Mouse (Mus musculus) adipocyte (in vitro differentiated cells): Measurements from ENCODE around the gene Slc16a5.
"Not testable (repeated sequence)": the region's sequence is repeated elsewhere in the genome, so short reads cannot be mapped to it uniquely, and the experiment has no call there.

ENCODE experiments used
- DNase-seq: peaks from one replicate; pipeline ENCODE4 v3.0.0-alpha.2; 2016; ENCODE audit warnings: low spot score

Gene Slc16a5

GRCm38 (mm10) chr11:115447321-115447885, 14.9 kb upstream of the Slc16a5 start:
- DNase-seq: no peak

GRCm38 (mm10) chr11:115448075-115448474, 14.2 kb upstream of the Slc16a5 start:
- no peak for DNase-seq

GRCm38 (mm10) chr11:115448998-115449397, 13.3 kb upstream of the Slc16a5 start:
- DNase-seq: no peak

- no peak for DNase-seq
These were observed 12.1 kb upstream of the Slc16a5 start for GRCm38 (mm10) chr11:115450176-115450575.

- no peak for DNase-seq
These were observed 10.5 kb upstream of the Slc16a5 start for GRCm38 (mm10) chr11:115451781-115452241.

- no peak for DNase-seq
These were observed 9.9 kb upstream of the Slc16a5 start for GRCm38 (mm10) chr11:115452281-115452860.

- no peak for DNase-seq
These were observed 9.0 kb upstream of the Slc16a5 start for GRCm38 (mm10) chr11:115453306-115453705.

GRCm38 (mm10) chr11:115454822-115455221, 7.5 kb upstream of the Slc16a5 start:
- DNase-seq: not testable (repeated sequence)

- no peak for DNase-seq
These were observed 6.7 kb upstream of the Slc16a5 start for GRCm38 (mm10) chr11:115455619-115456018.

GRCm38 (mm10) chr11:115456182-115456581, 6.1 kb upstream of the Slc16a5 start:
- no peak for DNase-seq

- no peak for DNase-seq
These were observed 4.9 kb upstream of the Slc16a5 start for GRCm38 (mm10) chr11:115457405-115457804.

- DNase-seq: no peak
These were observed 1.3 kb upstream of the Slc16a5 start for GRCm38 (mm10) chr11:115460976-115461375.

GRCm38 (mm10) chr11:115461846-115462242, 430 bp upstream of the Slc16a5 start:
- DNase-seq: no peak

- no peak for DNase-seq
These were observed 1.1 kb downstream of the Slc16a5 start for GRCm38 (mm10) chr11:115463397-115463796.

GRCm38 (mm10) chr11:115464851-115465250, 2.6 kb downstream of the Slc16a5 start:
- no peak for DNase-seq

- DNase-seq: no peak
These were observed 4.9 kb downstream of the Slc16a5 start for GRCm38 (mm10) chr11:115467217-115467618.

- DNase-seq: no peak
These were observed 9.9 kb downstream of the Slc16a5 start for GRCm38 (mm10) chr11:115472183-115472582.

GRCm38 (mm10) chr11:115473626-115474275, 11.5 kb downstream of the Slc16a5 start:
- DNase-seq: peak; percentile 96

- DNase-seq: peak; percentile 97
These were observed 12.9 kb downstream of the Slc16a5 start, which contains the start of gene Armc7 for GRCm38 (mm10) chr11:115475025-115475757. Gene Armc7 (plus strand): TSS chr11:115475667.

- no peak for DNase-seq
These were observed 13.5 kb downstream of the Slc16a5 start for GRCm38 (mm10) chr11:115475758-115476237.

- DNase-seq: not testable (repeated sequence)
These were observed 14.4 kb downstream of the Slc16a5 start for GRCm38 (mm10) chr11:115476630-115477029.

GRCm38 (mm10) chr11:115477388-115477787, 15.1 kb downstream of the Slc16a5 start:
- not testable (repeated sequence) for DNase-seq
